Mouse (Mus musculus) G1E (cell line): ENCODE data around the gene Cd3e.

ENCODE experiments used
- CTCF ChIP-seq: IDR thresholded peaks from 2 replicates; pipeline ENCODE4 v1.5.1; 2012; ENCODE audit warnings: low read depth, low read length, inconsistent platforms, mixed read lengths
- POLR2AphosphoS5 ChIP-seq: IDR thresholded peaks from 2 replicates; pipeline ENCODE4 v1.6.1; 2012; ENCODE audit warnings: low read depth, low read length, inconsistent platforms; ENCODE audit not compliant: insufficient replicate concordance

DNA sequence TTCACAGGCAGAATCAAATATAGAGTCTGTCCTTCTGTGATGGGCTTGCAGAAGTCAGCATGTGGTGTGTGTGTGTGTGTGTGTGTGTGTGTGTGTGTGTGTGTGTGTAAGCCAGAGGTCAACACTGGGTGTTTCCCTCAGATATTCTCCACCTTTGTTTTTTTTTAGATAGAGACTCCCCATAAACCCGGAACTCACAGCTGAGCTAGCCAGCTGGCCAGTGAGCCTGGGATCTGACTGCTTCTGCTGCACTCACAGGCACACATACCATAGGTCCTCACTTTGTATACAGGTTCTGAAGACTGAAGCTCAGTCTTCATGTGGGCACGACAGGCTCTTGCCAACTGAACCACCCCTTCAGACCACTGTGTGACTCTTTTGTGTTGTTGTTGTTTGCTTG lies 22.8 kb upstream of the Cd3e start:
- TF ChIP-seq CTCF = no peak
- TF ChIP-seq POLR2AphosphoS5 = no peak
